Mouse (Mus musculus) lung, postnatal 0 days (tissue): ENCODE measurements around the gene Fbxo21. TPM values are rescaled to one million over a fixed set of nuclear protein-coding genes. Genes with fewer than 3 reads are reported as not detected.

ENCODE experiments used
- ATAC-seq: fragments of 200-750 bp; cut with Nextera tagmentation; 2 replicates; pipeline ENCODE4 v1.8.0; 2017; ENCODE audit warnings: moderate library complexity
- DNase-seq: peaks from one replicate; pipeline ENCODE4 v3.0.0-alpha.2; 2016; ENCODE audit warnings: low spot score
- H3K27ac ChIP-seq: fragments of 300-500 bp; sonication (generic); 2 replicates; pipeline ENCODE4 v1.5.1; 2014; ENCODE audit warnings: antibody characterized with exemption, mild to moderate bottlenecking, low read length, mixed read lengths
- H3K27me3 ChIP-seq: fragments of 300-500 bp; sonication (generic); replicated peaks from 2 replicates; pipeline ENCODE4 v1.6.1; 2014; ENCODE audit warnings: low read length, mixed read lengths; ENCODE audit not compliant: insufficient read depth
- H3K36me3 ChIP-seq: fragments of 300-500 bp; sonication (generic); 2 replicates; pipeline ENCODE4 v1.6.1; 2014; ENCODE audit warnings: low read length, mixed read lengths; ENCODE audit not compliant: insufficient read depth
- H3K4me1 ChIP-seq: fragments of 300-500 bp; sonication (generic); 2 replicates; pipeline ENCODE4 v1.6.1; 2014; ENCODE audit warnings: antibody characterized with exemption, low read depth, low read length, mixed read lengths; ENCODE audit not compliant: insufficient read depth
- H3K4me2 ChIP-seq: fragments of 300-500 bp; sonication (generic); replicated peaks from 2 replicates; pipeline ENCODE4 v1.6.1; 2014; ENCODE audit warnings: low read depth, mild to moderate bottlenecking, low read length, moderate library complexity, mixed read lengths
- H3K4me3 ChIP-seq: fragments of 300-500 bp; sonication (generic); 2 replicates; pipeline ENCODE4 v1.5.1; 2014; ENCODE audit warnings: low read depth, low read length
- H3K9ac ChIP-seq: fragments of 300-500 bp; sonication (generic); replicated peaks from 2 replicates; pipeline ENCODE4 v1.6.1; 2014; ENCODE audit warnings: low read depth, mild to moderate bottlenecking
- H3K9me3 ChIP-seq: fragments of 300-500 bp; sonication (generic); 2 replicates; pipeline ENCODE4 v1.6.1; 2016; ENCODE audit warnings: low read length, mixed read lengths
- CTCF ChIP-seq: IDR thresholded peaks from 2 replicates; pipeline ENCODE4 v1.5.1; 2016; ENCODE audit warnings: antibody characterized with exemption, mild to moderate bottlenecking
- EP300 ChIP-seq: IDR thresholded peaks from 2 replicates; pipeline ENCODE4 v1.6.1; 2016; ENCODE audit warnings: antibody characterized with exemption, mild to moderate bottlenecking, control low read depth
- WGBS: fragments of 180-500 bp; shearing (Covaris S2); extraction: QIAGEN DNeasy Blood & Tissue Kit; methylation state at CpG from one replicate; pipeline ENCODE4 v1.1.7; 2014; 5-methylcytosine and 5-hydroxymethylcytosine counted together
- polyA plus RNA-seq: library from polyadenylated mRNA; unstranded; fragments of >200 nt; fragmentation: Nextera tagmentation; extraction: Ambion mirVana; gene quantifications from 2 replicates; pipeline ENCODE4 v1.2.1, GENCODE M21; 2015

Gene Fbxo21
- polyA plus RNA-seq, 1 experiment from 2014 or later: 18.8 TPM

DNA sequence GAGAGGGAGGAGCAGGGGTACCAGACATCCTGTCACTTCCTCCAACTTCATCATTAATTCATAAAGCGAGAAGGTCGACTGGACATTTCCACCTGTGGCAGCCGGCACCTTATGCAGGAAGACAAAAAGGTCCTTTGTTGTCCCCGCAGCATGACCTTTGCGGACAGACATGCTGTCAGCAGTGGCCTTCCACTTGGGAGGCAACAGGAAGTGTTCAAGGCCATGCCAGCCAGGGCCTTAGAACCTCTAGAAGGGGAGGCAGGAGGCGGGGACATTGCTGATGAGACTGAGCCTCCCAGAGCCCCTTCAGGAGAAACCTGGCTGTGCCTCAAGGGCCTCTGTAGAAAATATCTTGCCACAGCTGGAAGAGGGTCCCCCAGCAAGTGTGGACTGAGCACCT is 57.2 kb downstream of the Fbxo21 start:
- Histone ChIP-seq H3K4me2 (no peak overlapping the region), H3K9ac (no peak overlapping the region), H3K27ac (no peak overlapping the region), H3K4me1 (0 out of 2 replicates have a peak, but pooled peaks cover 4% of the 10 kb centered on the region), H3K9me3 (peaks cover 3% of the 10 kb centered on the region; the same call in 1 of the 2 replicates), H3K27me3 (peaks cover 4% of the 10 kb centered on the region; the same call in 1 of the 2 replicates), H3K36me3 (no peaks in the 10 kb centered on the region), H3K4me3 (no peak overlapping the region)
- TF ChIP-seq CTCF (no peak), EP300 (no peak)
- DNase-seq: no peak
- WGBS: 46% methylated on average over 6 of the region's 6 CpGs
- ATAC-seq: no peak

DNA sequence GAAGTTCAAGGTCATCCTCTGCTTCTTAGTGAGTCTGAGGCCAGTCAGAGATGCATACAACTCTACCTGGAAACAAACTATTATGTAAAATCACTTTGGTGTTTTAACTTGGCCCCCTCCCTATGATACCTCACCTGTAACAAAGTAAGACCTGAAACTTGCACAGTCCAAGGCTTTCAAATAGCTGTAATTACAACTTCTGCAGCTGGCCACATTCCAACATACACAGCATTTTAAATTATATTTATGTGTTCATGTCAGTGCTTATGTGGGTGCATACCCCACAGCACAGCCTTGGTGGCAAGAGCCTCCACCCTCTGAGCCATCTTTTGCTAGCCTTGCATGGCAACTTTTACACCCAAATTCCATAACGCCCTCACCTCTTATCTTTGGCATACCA is 58.1 kb downstream of the Fbxo21 start:
- no peaks in the 10 kb centered on the region for H3K36me3 ChIP-seq
- no peak for ATAC-seq
- no peak overlapping the region for H3K9ac ChIP-seq
- H3K4me1 ChIP-seq: no peaks in the 10 kb centered on the region
- H3K27me3 ChIP-seq: 0 out of 2 replicates have a peak, but pooled peaks cover under 1% of the 10 kb centered on the region
- WGBS: 76% methylated on average over 1 of the region's 1 CpGs
- H3K4me2 ChIP-seq: no peak overlapping the region
- TF ChIP-seq CTCF (no peak), EP300 (no peak)
- H3K4me3 ChIP-seq: no peak overlapping the region
- H3K27ac ChIP-seq: no peak overlapping the region
- peaks cover 3% of the 10 kb centered on the region; the same call in 1 of the 2 replicates for H3K9me3 ChIP-seq
- DNase-seq: no peak

GRCm38 (mm10) chr5:118035786-118036185 is 59.3 kb downstream of the Fbxo21 start:
- no peak overlapping the region for H3K4me2 ChIP-seq
- no peaks in the 10 kb centered on the region for H3K4me1 ChIP-seq
- DNase-seq (no peak), ATAC-seq (no peak)
- WGBS: 38% methylated on average over 3 of the region's 3 CpGs
- H3K9me3 ChIP-seq: peaks cover 3% of the 10 kb centered on the region; the same call in 1 of the 2 replicates
- H3K27me3 ChIP-seq: no peaks in the 10 kb centered on the region
- H3K9ac ChIP-seq: no peak overlapping the region
- TF ChIP-seq CTCF: no peak
- TF ChIP-seq EP300: no peak
- no peak overlapping the region for H3K4me3 ChIP-seq
- H3K27ac ChIP-seq: no peak overlapping the region
- H3K36me3 ChIP-seq: no peaks in the 10 kb centered on the region

- Histone ChIP-seq H3K9me3 (peaks cover 3% of the 10 kb centered on the region; the same call in 1 of the 2 replicates), H3K9ac (no peak overlapping the region), H3K4me2 (0 out of 2 replicates have a peak overlapping the region, but pooled peaks have one; percentile 9), H3K36me3 (no peaks in the 10 kb centered on the region), H3K27me3 (no peaks in the 10 kb centered on the region), H3K4me3 (no peak overlapping the region), H3K27ac (no peak overlapping the region), H3K4me1 (no peaks in the 10 kb centered on the region)
- DNase-seq (no peak), ATAC-seq (peak; percentile 25)
- no peak for TF ChIP-seq EP300
- no peak for TF ChIP-seq CTCF
- 23% methylated on average over 25 of the region's 25 CpGs for WGBS
These were observed 60.6 kb downstream of the Fbxo21 start for GRCm38 (mm10) chr5:118036888-118037797.

DNA sequence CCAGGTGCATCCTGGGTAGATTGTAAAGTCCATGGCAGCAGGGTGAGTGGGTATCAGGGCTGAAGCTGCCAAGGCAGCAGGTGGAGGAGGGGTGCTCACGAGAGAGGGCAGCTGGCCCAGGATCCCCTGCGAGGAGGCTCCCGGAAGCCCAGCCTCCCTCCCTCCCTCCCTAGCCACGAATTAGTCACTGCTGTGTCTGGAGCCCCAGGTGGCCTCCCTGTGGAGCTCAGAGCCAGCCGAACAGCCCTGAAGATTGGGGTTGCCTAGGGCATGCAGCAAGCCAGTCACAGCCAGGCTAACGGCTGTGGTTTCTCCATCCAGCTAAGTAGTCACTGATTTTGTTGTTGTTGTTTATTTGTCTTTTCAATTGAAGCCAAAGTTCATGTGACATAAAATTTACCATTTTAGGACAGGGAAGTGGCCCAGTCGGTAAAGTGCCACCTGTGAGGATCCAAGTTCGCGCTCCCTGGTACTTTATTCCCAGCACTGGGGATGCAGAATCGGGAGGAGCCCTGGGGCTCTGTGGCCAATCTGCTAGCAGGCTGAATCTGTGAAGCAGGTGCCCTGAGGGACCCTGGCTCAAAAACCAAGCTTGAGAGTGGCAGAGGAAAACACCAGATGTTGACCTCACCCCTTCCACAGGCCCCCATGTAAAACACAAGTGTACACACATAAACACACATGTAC is 61.4 kb downstream of the Fbxo21 start:
- H3K4me2 ChIP-seq: 0 out of 2 replicates have a peak overlapping the region, but pooled peaks have one; percentile 9
- ATAC-seq: peak; percentile 69
- TF ChIP-seq EP300: no peak
- no peak for TF ChIP-seq CTCF
- no peaks in the 10 kb centered on the region for H3K4me1 ChIP-seq
- no peaks in the 10 kb centered on the region for H3K27me3 ChIP-seq
- no peak overlapping the region for H3K4me3 ChIP-seq
- H3K9me3 ChIP-seq: peaks cover 3% of the 10 kb centered on the region; the same call in 1 of the 2 replicates
- no peaks in the 10 kb centered on the region for H3K36me3 ChIP-seq
- no peak overlapping the region for H3K9ac ChIP-seq
- peak; percentile 44 for DNase-seq
- 12% methylated on average over 9 of the region's 10 CpGs for WGBS
- H3K27ac ChIP-seq: no peak overlapping the region

DNA sequence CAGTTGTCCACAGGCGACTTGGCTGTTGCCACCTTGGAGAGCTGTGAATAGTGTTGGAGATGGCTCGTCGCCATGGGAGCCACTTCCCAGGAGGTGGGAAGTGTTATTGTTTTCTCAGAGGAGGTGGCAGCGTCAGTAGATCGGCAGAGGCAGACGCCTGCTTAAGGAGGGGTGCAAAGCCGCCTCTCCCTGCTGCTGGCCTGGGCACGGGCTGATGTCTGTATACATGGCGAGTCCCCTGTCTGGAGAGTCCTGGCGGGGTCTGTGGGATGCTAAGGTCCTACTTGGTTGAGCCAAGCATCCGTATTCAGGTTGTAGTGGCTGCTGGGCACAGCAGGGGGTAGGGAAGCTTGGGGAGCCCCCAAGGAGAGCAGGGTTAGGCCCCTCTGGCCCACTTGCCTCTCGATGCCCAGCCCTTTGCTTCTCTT is 62.7 kb downstream of the Fbxo21 start:
- DNase-seq (no peak), ATAC-seq (no peak)
- Histone ChIP-seq H3K9ac (no peak overlapping the region), H3K4me3 (no peak overlapping the region), H3K27me3 (no peaks in the 10 kb centered on the region), H3K27ac (no peak overlapping the region), H3K4me2 (no peak overlapping the region), H3K9me3 (peaks cover 3% of the 10 kb centered on the region; the same call in 1 of the 2 replicates), H3K36me3 (no peaks in the 10 kb centered on the region), H3K4me1 (no peaks in the 10 kb centered on the region)
- TF ChIP-seq CTCF (no peak), EP300 (no peak)
- 27% methylated on average over 12 of the region's 12 CpGs for WGBS
